Mouse (Mus musculus): ENCODE results near the gene Dgat2. TPM values are rescaled to one million over a fixed set of nuclear protein-coding genes. Genes with fewer than 3 reads are reported as not detected.

The Dgat2 gene
- polyA plus RNA-seq, 1 experiment from 2014 or later, result 31.2 TPM

GRCm38 (mm10) chr7:99214621-99215185 is 32.2 kb upstream of the Dgat2 start:
- Histone ChIP-seq H3K9me3 (replicated peaks) (no peaks in the 10 kb centered on the region), H3K36me3 (no peaks in the 10 kb centered on the region), H3K27ac (no peak overlapping the region), H3K4me2 (no peak overlapping the region), H3K9ac (no peak overlapping the region), H3K4me1 (peaks cover 3% of the 10 kb centered on the region; the same call in 1 of the 2 replicates), H3K4me3 (replicated peaks) (no peak overlapping the region), H3K27me3 (no peaks in the 10 kb centered on the region)
- WGBS, result 79% methylated on average over 10 of the region's 10 CpGs
- ATAC-seq (replicated peaks; ENCODE audit: low FRiP score), result no peak

GRCm38 (mm10) chr7:99213686-99214085 is 31.2 kb upstream of the Dgat2 start:
- no peak overlapping the region for H3K4me2 ChIP-seq
- no peak for ATAC-seq (replicated peaks; ENCODE audit: low FRiP score)
- peaks cover 3% of the 10 kb centered on the region; the same call in 1 of the 2 replicates for H3K4me1 ChIP-seq
- no peaks in the 10 kb centered on the region for H3K36me3 ChIP-seq
- no peak overlapping the region for H3K27ac ChIP-seq
- no peak overlapping the region for H3K4me3 ChIP-seq (replicated peaks)
- H3K27me3 ChIP-seq, result no peaks in the 10 kb centered on the region
- no peaks in the 10 kb centered on the region for H3K9me3 ChIP-seq (replicated peaks)
- no peak overlapping the region for H3K9ac ChIP-seq
- WGBS, result 71% methylated on average over 2 of the region's 2 CpGs

GRCm38 (mm10) chr7:99213056-99213455 is 30.5 kb upstream of the Dgat2 start:
- Histone ChIP-seq H3K9ac (no peak overlapping the region), H3K36me3 (no peaks in the 10 kb centered on the region), H3K4me1 (peaks cover 3% of the 10 kb centered on the region; the same call in 1 of the 2 replicates), H3K27me3 (no peaks in the 10 kb centered on the region), H3K4me3 (replicated peaks) (no peak overlapping the region), H3K9me3 (replicated peaks) (no peaks in the 10 kb centered on the region), H3K27ac (no peak overlapping the region), H3K4me2 (no peak overlapping the region)
- 89% methylated on average over 1 of the region's 1 CpGs for WGBS
- no peak for ATAC-seq (replicated peaks; ENCODE audit: low FRiP score)

- H3K27me3 ChIP-seq, result no peaks in the 10 kb centered on the region
- no peaks in the 10 kb centered on the region for H3K4me1 ChIP-seq
- no peak overlapping the region for H3K9ac ChIP-seq
- H3K4me2 ChIP-seq, result no peak overlapping the region
- no peak overlapping the region for H3K27ac ChIP-seq
- 94% methylated on average over 4 of the region's 4 CpGs for WGBS
- ATAC-seq (replicated peaks; ENCODE audit: low FRiP score), result no peak
- H3K36me3 ChIP-seq, result no peaks in the 10 kb centered on the region
- no peak overlapping the region for H3K4me3 ChIP-seq (replicated peaks)
- no peaks in the 10 kb centered on the region for H3K9me3 ChIP-seq (replicated peaks)
These were observed 26.2 kb upstream of the Dgat2 start for GRCm38 (mm10) chr7:99208704-99209103.

- H3K4me1 ChIP-seq, result no peaks in the 10 kb centered on the region
- H3K9ac ChIP-seq, result no peak overlapping the region
- 68% methylated on average over 7 of the region's 7 CpGs for WGBS
- no peak overlapping the region for H3K4me3 ChIP-seq (replicated peaks)
- H3K4me2 ChIP-seq, result no peak overlapping the region
- no peaks in the 10 kb centered on the region for H3K9me3 ChIP-seq (replicated peaks)
- H3K27me3 ChIP-seq, result no peaks in the 10 kb centered on the region
- H3K36me3 ChIP-seq, result no peaks in the 10 kb centered on the region
- no peak overlapping the region for H3K27ac ChIP-seq
- ATAC-seq (replicated peaks; ENCODE audit: low FRiP score), result no peak
These were observed 23.8 kb upstream of the Dgat2 start for GRCm38 (mm10) chr7:99206364-99206763.

GRCm38 (mm10) chr7:99202163-99202562 is 19.6 kb upstream of the Dgat2 start:
- H3K9ac ChIP-seq, result no peak overlapping the region
- 75% methylated on average over 7 of the region's 7 CpGs for WGBS
- H3K4me2 ChIP-seq, result no peak overlapping the region
- no peaks in the 10 kb centered on the region for H3K9me3 ChIP-seq (replicated peaks)
- H3K27me3 ChIP-seq, result no peaks in the 10 kb centered on the region
- peaks cover 3% of the 10 kb centered on the region; the same call in 1 of the 2 replicates for H3K4me1 ChIP-seq
- ATAC-seq (replicated peaks; ENCODE audit: low FRiP score), result no peak
- no peaks in the 10 kb centered on the region for H3K36me3 ChIP-seq
- no peak overlapping the region for H3K27ac ChIP-seq
- no peak overlapping the region for H3K4me3 ChIP-seq (replicated peaks)

GRCm38 (mm10) chr7:99200290-99200689 is 17.8 kb upstream of the Dgat2 start:
- no peak overlapping the region for H3K9ac ChIP-seq
- 19% methylated on average over 4 of the region's 4 CpGs for WGBS
- ATAC-seq (replicated peaks; ENCODE audit: low FRiP score), result no peak

GRCm38 (mm10) chr7:99199451-99200175 is 17.1 kb upstream of the Dgat2 start:
- Histone ChIP-seq H3K27ac (no peak overlapping the region), H3K9me3 (replicated peaks) (no peaks in the 10 kb centered on the region)
- ATAC-seq (replicated peaks; ENCODE audit: low FRiP score), result no peak

More at GRCm38 (mm10) chr7:99200290-99200689, 17.8 kb upstream of the Dgat2 start:
- Histone ChIP-seq H3K27ac (no peak overlapping the region), H3K36me3 (no peaks in the 10 kb centered on the region), H3K27me3 (no peaks in the 10 kb centered on the region), H3K4me2 (no peak overlapping the region), H3K4me1 (peaks cover 3% of the 10 kb centered on the region; the same call in 1 of the 2 replicates), H3K9me3 (replicated peaks) (no peaks in the 10 kb centered on the region), H3K4me3 (replicated peaks) (no peak overlapping the region)

GRCm38 (mm10) chr7:99198811-99199210 is 16.3 kb upstream of the Dgat2 start:
- peaks cover 3% of the 10 kb centered on the region; the same call in 1 of the 2 replicates for H3K4me1 ChIP-seq
- H3K9me3 ChIP-seq (replicated peaks), result no peaks in the 10 kb centered on the region
- H3K9ac ChIP-seq, result no peak overlapping the region
- no peak for ATAC-seq (replicated peaks; ENCODE audit: low FRiP score)
- no peak overlapping the region for H3K4me3 ChIP-seq (replicated peaks)
- H3K36me3 ChIP-seq, result no peaks in the 10 kb centered on the region
- WGBS, result 88% methylated on average over 2 of the region's 2 CpGs
- H3K27me3 ChIP-seq, result no peaks in the 10 kb centered on the region
- H3K4me2 ChIP-seq, result no peak overlapping the region
- no peak overlapping the region for H3K27ac ChIP-seq

More at GRCm38 (mm10) chr7:99199451-99200175, 17.1 kb upstream of the Dgat2 start:
- H3K27me3 ChIP-seq, result no peaks in the 10 kb centered on the region
- no peak overlapping the region for H3K4me2 ChIP-seq
- no peak overlapping the region for H3K9ac ChIP-seq
- H3K36me3 ChIP-seq, result no peaks in the 10 kb centered on the region
- 77% methylated on average over 8 of the region's 9 CpGs for WGBS
- peaks cover 3% of the 10 kb centered on the region; the same call in 1 of the 2 replicates for H3K4me1 ChIP-seq
- no peak overlapping the region for H3K4me3 ChIP-seq (replicated peaks)

- Histone ChIP-seq H3K9me3 (replicated peaks) (no peaks in the 10 kb centered on the region), H3K36me3 (no peaks in the 10 kb centered on the region), H3K9ac (no peak overlapping the region), H3K4me3 (replicated peaks) (no peak overlapping the region), H3K27me3 (no peaks in the 10 kb centered on the region), H3K4me2 (no peak overlapping the region), H3K27ac (no peak overlapping the region), H3K4me1 (no peaks in the 10 kb centered on the region)
- no peak for ATAC-seq (replicated peaks; ENCODE audit: low FRiP score)
- 60% methylated on average over 2 of the region's 2 CpGs for WGBS
These were observed 12.0 kb upstream of the Dgat2 start for GRCm38 (mm10) chr7:99194511-99194910.

- H3K9me3 ChIP-seq (replicated peaks), result no peaks in the 10 kb centered on the region
- no peak overlapping the region for H3K4me2 ChIP-seq
- no peak for ATAC-seq (replicated peaks; ENCODE audit: low FRiP score)
- 80% methylated on average over 4 of the region's 4 CpGs for WGBS
- H3K27ac ChIP-seq, result no peak overlapping the region
- no peak overlapping the region for H3K9ac ChIP-seq
- H3K4me3 ChIP-seq (replicated peaks), result no peak overlapping the region
- H3K27me3 ChIP-seq, result no peaks in the 10 kb centered on the region
- H3K36me3 ChIP-seq, result no peaks in the 10 kb centered on the region
- no peaks in the 10 kb centered on the region for H3K4me1 ChIP-seq
These were observed 11.4 kb upstream of the Dgat2 start for GRCm38 (mm10) chr7:99193926-99194325.

GRCm38 (mm10) chr7:99191411-99191810 is 8.9 kb upstream of the Dgat2 start:
- Histone ChIP-seq H3K4me2 (no peak overlapping the region), H3K9ac (no peak overlapping the region), H3K9me3 (replicated peaks) (no peaks in the 10 kb centered on the region), H3K4me1 (no peaks in the 10 kb centered on the region), H3K27ac (no peak overlapping the region), H3K4me3 (replicated peaks) (no peak overlapping the region), H3K27me3 (no peaks in the 10 kb centered on the region), H3K36me3 (no peaks in the 10 kb centered on the region)
- no peak for ATAC-seq (replicated peaks; ENCODE audit: low FRiP score)

Measured in kidney, embryonic 15.5 days (tissue).